Mouse (Mus musculus): ENCODE results near the gene Dip2c. TPM values are rescaled to one million over a fixed set of nuclear protein-coding genes. Genes with fewer than 3 reads are reported as not detected.

The Dip2c gene
- total RNA-seq (2012; rRNA removed) (not detected in 2 replicates), polyA plus RNA-seq (2012; ENCODE audit: insufficient read depth in 1 of 2, insufficient read length in 2 of 2, low read depth in 1 of 2, low replicate concordance in 2 of 2, missing spikeins in 1 of 2) (not detected)

GRCm38 (mm10) chr13:9276322-9276855 lies at the start of gene Dip2c:
Gene Dip2c (plus strand): TSS chr13:9276528.
- Histone ChIP-seq H3K27me3 (ENCODE audit: control insufficient read depth in 1 of 2, insufficient read depth in 2 of 2, low read length in 2 of 2) (peaks cover 0 to 1% of the 10 kb centered on the region in 2 experiments; a peak in 3 of 4 replicates), H3K4me3 (ENCODE audit: control insufficient read depth in 1 of 2, insufficient read depth in 1 of 2, low read depth in 2 of 2, low read length in 2 of 2) (no peak within 1 kb of the TSS), H3K9ac (ENCODE audit: control insufficient read depth, low read depth, low read length, poor library complexity, severe bottlenecking) (no peak within 1 kb of the TSS), H3K9me3 (replicated peaks; ENCODE audit: insufficient read depth, low read length) (no peaks in the 10 kb centered on the region), H3K27ac (ENCODE audit: control insufficient read depth, low read depth, low read length) (no peak within 1 kb of the TSS), H3K4me1 (ENCODE audit: control insufficient read depth in 1 of 2, insufficient read depth in 2 of 2, low read length in 2 of 2) (no peaks in the 10 kb centered on the region), H3K79me2 (ENCODE audit: control insufficient read depth, insufficient read depth, low read length, poor library complexity) (no peaks in the 10 kb centered on the region), H3K36me3 (ENCODE audit: control insufficient read depth in 1 of 2, insufficient read depth in 2 of 2, low read length in 2 of 2) (no peaks in the 10 kb centered on the region)
- DNase-seq (ENCODE audit: low read depth, low spot score) = no peak
- no peak for TF ChIP-seq ZNF384 (IDR thresholded peaks at IDR 0.05; ENCODE audit: low read depth, low read length)
- TF ChIP-seq HCFC1 (IDR thresholded peaks at IDR 0.05; ENCODE audit: low read depth, low read length) = no peak
- TF ChIP-seq SIN3A (IDR thresholded peaks at IDR 0.05; ENCODE audit: low read length) = no peak
- TF ChIP-seq MEF2A (IDR thresholded peaks at IDR 0.05; ENCODE audit: extremely low read depth, insufficient replicate concordance, low read depth, low read length, poor library complexity, severe bottlenecking) = no peak
- TF ChIP-seq UBTF (IDR thresholded peaks at IDR 0.05; ENCODE audit: borderline replicate concordance, insufficient read depth, low read depth, low read length) = no peak
- no peak for TF ChIP-seq ELF1 (IDR thresholded peaks at IDR 0.05; ENCODE audit: low read depth, low read length)
- TF ChIP-seq GATA1 (IDR thresholded peaks at IDR 0.05; ENCODE audit: low read depth, low read length) = no peak
- TF ChIP-seq JUND (IDR thresholded peaks at IDR 0.05; ENCODE audit: low read depth, low read length) = no peak
- no peak for TF ChIP-seq GABPA (IDR thresholded peaks at IDR 0.05; ENCODE audit: low read depth, low read length)
- TF ChIP-seq CHD1 (IDR thresholded peaks at IDR 0.05; ENCODE audit: low read depth, low read length) = no peak
- no peak for TF ChIP-seq TCF12 (IDR thresholded peaks at IDR 0.05; ENCODE audit: low read depth, low read length)
- no peak for TF ChIP-seq TBP (IDR thresholded peaks at IDR 0.05; ENCODE audit: low read depth, low read length)
- TF ChIP-seq ZKSCAN1 (IDR thresholded peaks at IDR 0.05; ENCODE audit: low read depth, low read length) = no peak

GRCm38 (mm10) chr13:9227078-9227477 lies 49.2 kb upstream of the Dip2c start:
- Histone ChIP-seq H3K4me3 (ENCODE audit: control insufficient read depth in 1 of 2, insufficient read depth in 1 of 2, low read depth in 2 of 2, low read length in 2 of 2) (no peak overlapping the region), H3K36me3 (ENCODE audit: control insufficient read depth in 1 of 2, insufficient read depth in 2 of 2, low read length in 2 of 2) (no peaks in the 10 kb centered on the region)

More at GRCm38 (mm10) chr13:9227078-9227477, 49.2 kb upstream of the Dip2c start:
- Histone ChIP-seq H3K27ac (ENCODE audit: control insufficient read depth, low read depth, low read length) (no peak overlapping the region), H3K9me3 (replicated peaks; ENCODE audit: insufficient read depth, low read length) (no peaks in the 10 kb centered on the region), H3K79me2 (ENCODE audit: control insufficient read depth, insufficient read depth, low read length, poor library complexity) (no peaks in the 10 kb centered on the region), H3K9ac (ENCODE audit: control insufficient read depth, low read depth, low read length, poor library complexity, severe bottlenecking) (no peak overlapping the region), H3K4me1 (ENCODE audit: control insufficient read depth in 1 of 2, insufficient read depth in 2 of 2, low read length in 2 of 2) (no peaks in the 10 kb centered on the region), H3K27me3 (ENCODE audit: control insufficient read depth in 1 of 2, insufficient read depth in 2 of 2, low read length in 2 of 2) (no peaks in the 10 kb centered on the region)
- no peak for DNase-seq (ENCODE audit: low read depth, low spot score)
- TF ChIP-seq MEF2A (IDR thresholded peaks at IDR 0.05; ENCODE audit: extremely low read depth, insufficient replicate concordance, low read depth, low read length, poor library complexity, severe bottlenecking) = no peak
- TF ChIP-seq ZKSCAN1 (IDR thresholded peaks at IDR 0.05; ENCODE audit: low read depth, low read length) = no peak
- TF ChIP-seq CHD2 (IDR thresholded peaks at IDR 0.05; ENCODE audit: low read length) = no peak
- TF ChIP-seq MYB (IDR thresholded peaks at IDR 0.05; ENCODE audit: low read depth, low read length) = no peak
- TF ChIP-seq USF2 (IDR thresholded peaks at IDR 0.05; ENCODE audit: borderline replicate concordance in 1 of 2, insufficient read depth in 1 of 2, low read depth in 1 of 2, low read length in 2 of 2) = no peak
- TF ChIP-seq RCOR1 (IDR thresholded peaks at IDR 0.05; ENCODE audit: low read depth, low read length) = no peak
- TF ChIP-seq HCFC1 (IDR thresholded peaks at IDR 0.05; ENCODE audit: low read depth, low read length) = no peak
